Mouse (Mus musculus): ENCODE data around the gene Crlf2. TPM values are rescaled to one million over a fixed set of nuclear protein-coding genes. Genes with fewer than 3 reads are reported as not detected.
A peak's percentile ranks its signal among the peaks of the same experiment; 100 is the strongest.

The Crlf2 gene
- polyA plus RNA-seq (2016; fragmentation: Nextera tagmentation; extraction: Ambion mirVana), result 4.5 and 5.3 TPM in 2 replicates

- Histone ChIP-seq H3K4me2 (peak within 1 kb of the TSS; percentile 49), H3K27ac (peak within 1 kb of the TSS; percentile 89), H3K9me3 (peaks cover 48% of the 10 kb centered on the region), H3K27me3 (no peaks in the 10 kb centered on the region), H3K4me3 (replicated peaks) (peak within 1 kb of the TSS; percentile 65), H3K9ac (peak within 1 kb of the TSS; percentile 54), H3K4me1 (no peaks in the 10 kb centered on the region), H3K36me3 (replicated peaks) (peaks cover 17% of the 10 kb centered on the region)
- under 1% methylated on average over 42 of the region's 73 CpGs for WGBS
- peak; percentile 77 for ATAC-seq (ENCODE audit: low FRiP score)
Observed at GRCm38 (mm10) chr5:109558404-109559160, at the start of gene Crlf2. Gene Crlf2 (minus strand): TSS chr5:109558993.

GRCm38 (mm10) chr5:109602585-109602984, 43.8 kb upstream of the Crlf2 start:
- 0 out of 2 replicates have a peak, but pooled peaks cover 14% of the 10 kb centered on the region for H3K9me3 ChIP-seq
- no peaks in the 10 kb centered on the region for H3K36me3 ChIP-seq (replicated peaks)
- WGBS, result 60% methylated on average over 1 of the region's 1 CpGs
- H3K4me3 ChIP-seq (replicated peaks), result no peak overlapping the region
- H3K4me1 ChIP-seq, result no peaks in the 10 kb centered on the region
- H3K9ac ChIP-seq, result no peak overlapping the region
- H3K27me3 ChIP-seq, result no peaks in the 10 kb centered on the region
- H3K4me2 ChIP-seq, result no peak overlapping the region
- no peak for ATAC-seq (ENCODE audit: low FRiP score)
- H3K27ac ChIP-seq, result no peak overlapping the region

- no peaks in the 10 kb centered on the region for H3K36me3 ChIP-seq (replicated peaks)
- H3K4me1 ChIP-seq, result no peaks in the 10 kb centered on the region
- H3K4me3 ChIP-seq (replicated peaks), result no peak overlapping the region
- H3K9me3 ChIP-seq, result peaks cover 26% of the 10 kb centered on the region; the same call in 1 of the 2 replicates
- no peak overlapping the region for H3K9ac ChIP-seq
- H3K27ac ChIP-seq, result no peak overlapping the region
- no peak overlapping the region for H3K4me2 ChIP-seq
- 0 out of 2 replicates have a peak, but pooled peaks have one; percentile 17 for ATAC-seq (ENCODE audit: low FRiP score)
- 29% methylated on average over 3 of the region's 3 CpGs for WGBS
- H3K27me3 ChIP-seq, result no peaks in the 10 kb centered on the region
Observed at GRCm38 (mm10) chr5:109601080-109601479, 42.3 kb upstream of the Crlf2 start.

- H3K4me3 ChIP-seq (replicated peaks), result no peak overlapping the region
- no peaks in the 10 kb centered on the region for H3K27me3 ChIP-seq
- H3K9me3 ChIP-seq, result peaks cover 38% of the 10 kb centered on the region
- H3K36me3 ChIP-seq (replicated peaks), result no peaks in the 10 kb centered on the region
- no peak overlapping the region for H3K9ac ChIP-seq
- H3K27ac ChIP-seq, result no peak overlapping the region
- no peak overlapping the region for H3K4me2 ChIP-seq
- no peak for ATAC-seq (ENCODE audit: low FRiP score)
- H3K4me1 ChIP-seq, result no peaks in the 10 kb centered on the region
Observed at GRCm38 (mm10) chr5:109598876-109599275, 40.1 kb upstream of the Crlf2 start.

- H3K4me1 ChIP-seq, result no peaks in the 10 kb centered on the region
- H3K36me3 ChIP-seq (replicated peaks), result no peaks in the 10 kb centered on the region
- H3K27ac ChIP-seq, result no peak overlapping the region
- ATAC-seq (ENCODE audit: low FRiP score), result no peak
- 37% methylated on average over 5 of the region's 5 CpGs for WGBS
- H3K4me3 ChIP-seq (replicated peaks), result no peak overlapping the region
- no peaks in the 10 kb centered on the region for H3K27me3 ChIP-seq
- H3K9ac ChIP-seq, result no peak overlapping the region
- H3K4me2 ChIP-seq, result no peak overlapping the region
- peaks cover 46% of the 10 kb centered on the region for H3K9me3 ChIP-seq
Observed at GRCm38 (mm10) chr5:109596647-109597046, 37.9 kb upstream of the Crlf2 start.

GRCm38 (mm10) chr5:109562829-109563228, 4.0 kb upstream of the Crlf2 start:
- WGBS, result 78% methylated on average over 2 of the region's 2 CpGs
- no peak overlapping the region for H3K9ac ChIP-seq
- H3K27ac ChIP-seq, result no peak overlapping the region
- no peak overlapping the region for H3K4me2 ChIP-seq
- no peak for ATAC-seq (ENCODE audit: low FRiP score)
- 0 out of 2 replicates have a peak, but pooled peaks cover 15% of the 10 kb centered on the region for H3K9me3 ChIP-seq
- no peaks in the 10 kb centered on the region for H3K27me3 ChIP-seq
- H3K4me3 ChIP-seq (replicated peaks), result no peak overlapping the region
- H3K4me1 ChIP-seq, result no peaks in the 10 kb centered on the region
- no peaks in the 10 kb centered on the region for H3K36me3 ChIP-seq (replicated peaks)

- Histone ChIP-seq H3K27ac (peak overlapping the region; percentile 89), H3K9ac (peak overlapping the region; percentile 54; the same call in 1 of the 2 replicates)
- 27% methylated on average over 6 of the region's 6 CpGs for WGBS
Observed at GRCm38 (mm10) chr5:109559191-109559590, 398 bp upstream of the Crlf2 start.

GRCm38 (mm10) chr5:109558123-109558403, 730 bp downstream of the Crlf2 start:
- no peaks in the 10 kb centered on the region for H3K4me1 ChIP-seq
- no peaks in the 10 kb centered on the region for H3K27me3 ChIP-seq
- H3K36me3 ChIP-seq (replicated peaks), result peaks cover 17% of the 10 kb centered on the region
- WGBS, result under 1% methylated on average over 9 of the region's 9 CpGs
- peak overlapping the region; percentile 49 for H3K4me2 ChIP-seq
- peak overlapping the region; percentile 89 for H3K27ac ChIP-seq
- ATAC-seq (ENCODE audit: low FRiP score), result peak; percentile 54
- peaks cover 52% of the 10 kb centered on the region for H3K9me3 ChIP-seq
- peak overlapping the region; percentile 65 for H3K4me3 ChIP-seq (replicated peaks)
- no peak overlapping the region for H3K9ac ChIP-seq

More at GRCm38 (mm10) chr5:109559191-109559590, 398 bp upstream of the Crlf2 start:
- H3K4me2 ChIP-seq, result peak overlapping the region; percentile 49
- H3K27me3 ChIP-seq, result no peaks in the 10 kb centered on the region
- peak overlapping the region; percentile 65 for H3K4me3 ChIP-seq (replicated peaks)
- H3K36me3 ChIP-seq (replicated peaks), result peaks cover 17% of the 10 kb centered on the region
- H3K9me3 ChIP-seq, result peaks cover 42% of the 10 kb centered on the region
- H3K4me1 ChIP-seq, result no peaks in the 10 kb centered on the region
- no peak for ATAC-seq (ENCODE audit: low FRiP score)

GRCm38 (mm10) chr5:109557321-109558122, 1.3 kb downstream of the Crlf2 start:
- peak overlapping the region; percentile 89 for H3K27ac ChIP-seq
- peak; percentile 69 for ATAC-seq (ENCODE audit: low FRiP score)
- peak overlapping the region; percentile 65 for H3K4me3 ChIP-seq (replicated peaks)
- H3K9me3 ChIP-seq, result peaks cover 53% of the 10 kb centered on the region
- peak overlapping the region; percentile 49 for H3K4me2 ChIP-seq
- WGBS, result under 1% methylated on average over 35 of the region's 35 CpGs
- no peaks in the 10 kb centered on the region for H3K27me3 ChIP-seq
- peaks cover 17% of the 10 kb centered on the region for H3K36me3 ChIP-seq (replicated peaks)
- no peak overlapping the region; the same call in 1 of the 2 replicates for H3K9ac ChIP-seq
- no peaks in the 10 kb centered on the region for H3K4me1 ChIP-seq

GRCm38 (mm10) chr5:109556591-109557320, 2.0 kb downstream of the Crlf2 start:
- Histone ChIP-seq H3K4me2 (peak overlapping the region; percentile 49), H3K9me3 (peaks cover 60% of the 10 kb centered on the region), H3K27me3 (no peaks in the 10 kb centered on the region), H3K4me1 (no peaks in the 10 kb centered on the region), H3K36me3 (replicated peaks) (peaks cover 17% of the 10 kb centered on the region), H3K4me3 (replicated peaks) (peak overlapping the region; percentile 65), H3K27ac (peak overlapping the region; percentile 89), H3K9ac (no peak overlapping the region)
- peak; percentile 60 for ATAC-seq (ENCODE audit: low FRiP score)
- WGBS, result 7% methylated on average over 40 of the region's 40 CpGs

GRCm38 (mm10) chr5:109555676-109556571, 2.9 kb downstream of the Crlf2 start:
- H3K9ac ChIP-seq, result no peak overlapping the region
- H3K36me3 ChIP-seq (replicated peaks), result peaks cover 17% of the 10 kb centered on the region
- H3K9me3 ChIP-seq, result peaks cover 67% of the 10 kb centered on the region
- H3K4me1 ChIP-seq, result no peaks in the 10 kb centered on the region
- H3K4me3 ChIP-seq (replicated peaks), result peak overlapping the region; percentile 65
- H3K27me3 ChIP-seq, result no peaks in the 10 kb centered on the region
- 76% methylated on average over 54 of the region's 54 CpGs for WGBS
- peak overlapping the region; percentile 89; the same call in 1 of the 2 replicates for H3K27ac ChIP-seq
- peak overlapping the region; percentile 49; the same call in 1 of the 2 replicates for H3K4me2 ChIP-seq
- ATAC-seq (ENCODE audit: low FRiP score), result no peak
